ENCODE assay signal across 16 mouse cellular contexts in the genomic region with DNA sequence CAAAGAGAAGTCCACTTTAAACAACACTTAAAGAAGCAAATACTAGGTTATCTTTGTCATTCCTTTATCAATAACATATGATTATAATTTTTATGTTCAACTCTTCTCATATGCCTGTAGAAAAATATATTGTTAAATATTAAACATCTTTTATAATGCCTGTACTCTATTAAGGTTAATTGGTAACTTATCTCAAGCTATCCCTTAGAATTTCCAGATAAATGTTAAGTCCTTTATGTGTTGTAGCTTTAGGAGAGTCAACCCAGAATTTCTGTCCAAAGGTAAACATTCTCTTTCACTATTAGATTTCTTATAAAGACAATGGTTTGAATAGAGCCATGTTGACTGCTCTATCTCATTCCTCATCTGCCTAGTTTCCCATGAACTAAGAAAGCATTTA.
"Had no signal": no experiment of that assay in that cellular context is flagged by ENCODE, and none has a peak within 500 bp of the region (broad histone marks: within the 10 kb centered on the region; RNA-seq: fewer than 3 reads in every experiment).

No protein-coding gene starts in this region.

- H3K9me3 ChIP-seq: neural tube, embryonic 13.5 days; neural tube, embryonic 15.5 days; stomach, embryonic 15.5 days had no signal

- H3K9ac ChIP-seq: neural tube, embryonic 13.5 days; neural tube, embryonic 15.5 days; stomach, embryonic 15.5 days had no signal

- H3K27me3 ChIP-seq: neural tube, embryonic 13.5 days; neural tube, embryonic 15.5 days; stomach, embryonic 15.5 days had no signal

- H3K27ac ChIP-seq: neural tube, embryonic 13.5 days; neural tube, embryonic 15.5 days; stomach, embryonic 15.5 days; stomach, postnatal 0 days had no signal

- H3K4me1 ChIP-seq: neural tube, embryonic 13.5 days; neural tube, embryonic 15.5 days; stomach, embryonic 15.5 days had no signal

- DNase-seq: retina, postnatal 1 day; right cerebral cortex, adult 18-20 months; right cerebral cortex, postnatal 14 days; right cerebral cortex, postnatal 25 days; right cerebral cortex, postnatal 4 days; spleen, adult 18-20 months; thymus, adult 18-20 months; thymus, adult 2 months; thymus, postnatal 14 days; thymus, postnatal 25 days; thymus, postnatal 36 days; thymus, postnatal 4 days had no signal

- H3K4me3 ChIP-seq: neural tube, embryonic 13.5 days; neural tube, embryonic 15.5 days; stomach, embryonic 15.5 days had no signal

- H3K4me2 ChIP-seq: neural tube, embryonic 13.5 days; neural tube, embryonic 15.5 days; stomach, embryonic 15.5 days had no signal

- H3K36me3 ChIP-seq: neural tube, embryonic 13.5 days; neural tube, embryonic 15.5 days; stomach, embryonic 15.5 days had no signal
